Mouse (Mus musculus) megakaryocyte, embryonic 14.5 days (primary cell): ENCODE data around the gene Tmem88.

Source experiments
- FLI1 ChIP-seq: IDR thresholded peaks from 2 replicates; pipeline ENCODE4 v1.6.1; 2012; ENCODE audit warnings: low read length, inconsistent platforms, mixed read lengths
- GATA1 ChIP-seq: IDR thresholded peaks from 3 replicates; pipeline ENCODE4 v1.6.1; 2012; ENCODE audit warnings: mixed read lengths, low read length, inconsistent platforms, borderline replicate concordance

DNA sequence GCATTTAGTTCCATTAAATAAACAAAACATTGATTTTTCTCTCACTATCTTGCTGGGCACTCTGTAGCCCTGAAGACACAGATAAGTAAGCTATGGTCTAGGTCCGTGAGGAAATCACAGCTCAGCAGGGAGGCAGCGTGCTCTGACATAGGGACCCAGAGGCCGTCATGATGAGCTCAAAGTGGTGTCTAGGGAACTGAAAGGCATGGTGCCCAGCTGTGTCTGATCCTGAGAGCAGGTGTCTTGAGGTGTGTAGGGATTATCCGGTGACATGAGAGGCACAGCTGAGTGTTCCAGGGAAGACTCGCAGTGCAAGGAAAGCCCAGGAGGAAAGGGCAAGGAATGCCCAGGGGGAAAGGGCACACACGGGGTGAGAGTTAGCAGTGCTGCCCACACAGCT lies 35.2 kb upstream of the Tmem88 start:
- no peak for TF ChIP-seq GATA1
- TF ChIP-seq FLI1 = no peak
